Mouse (Mus musculus) midbrain, embryonic 15.5 days (tissue): ENCODE results near the gene Shkbp1. TPM values are rescaled to one million over a fixed set of nuclear protein-coding genes. Genes with fewer than 3 reads are reported as not detected.

Source experiments
- ATAC-seq: fragments of 200-750 bp; cut with Nextera tagmentation; replicated peaks from 2 replicates; pipeline ENCODE4 v1.8.0; 2017; ENCODE audit warnings: moderate TSS enrichment
- H3K27ac ChIP-seq: fragments of 300-500 bp; sonication (generic); 2 replicates; pipeline ENCODE4 v1.5.1; 2015; ENCODE audit warnings: mild to moderate bottlenecking, inconsistent platforms
- H3K27me3 ChIP-seq: fragments of 300-500 bp; sonication (generic); replicated peaks from 2 replicates; pipeline ENCODE4 v1.6.1; 2015; ENCODE audit warnings: inconsistent platforms
- H3K36me3 ChIP-seq: fragments of 300-500 bp; sonication (generic); replicated peaks from 2 replicates; pipeline ENCODE4 v1.6.1; 2015; ENCODE audit warnings: inconsistent platforms
- H3K4me1 ChIP-seq: fragments of 300-500 bp; sonication (generic); 2 replicates; pipeline ENCODE4 v1.6.1; 2015; ENCODE audit warnings: inconsistent platforms
- H3K4me2 ChIP-seq: fragments of 300-500 bp; sonication (generic); 2 replicates; pipeline ENCODE4 v1.6.1; 2015; ENCODE audit warnings: inconsistent platforms, mild to moderate bottlenecking, moderate library complexity
- H3K4me3 ChIP-seq: fragments of 300-500 bp; sonication (generic); 2 replicates; pipeline ENCODE4 v1.5.1; 2015; ENCODE audit warnings: mild to moderate bottlenecking, inconsistent platforms
- H3K9ac ChIP-seq: fragments of 300-500 bp; sonication (generic); 2 replicates; pipeline ENCODE4 v1.6.1; 2015; ENCODE audit warnings: mild to moderate bottlenecking, inconsistent platforms
- H3K9me3 ChIP-seq: fragments of 300-500 bp; sonication (generic); 2 replicates; pipeline ENCODE4 v1.6.1; 2016; ENCODE audit warnings: inconsistent platforms
- WGBS: fragments of 180-500 bp; shearing (Covaris S2); methylation state at CpG from one replicate; pipeline ENCODE4 v1.1.7; 2015; ENCODE audit warnings: mixed read lengths; 5-methylcytosine and 5-hydroxymethylcytosine counted together
- polyA plus RNA-seq: library from polyadenylated mRNA; unstranded; fragments of >200 nt; fragmentation: Nextera tagmentation; extraction: Ambion mirVana; gene quantifications from 2 replicates; pipeline ENCODE4 v1.2.1, GENCODE M21; 2015

Shkbp1 gene
- polyA plus RNA-seq, 1 experiment from 2014 or later = 64.7 TPM

DNA sequence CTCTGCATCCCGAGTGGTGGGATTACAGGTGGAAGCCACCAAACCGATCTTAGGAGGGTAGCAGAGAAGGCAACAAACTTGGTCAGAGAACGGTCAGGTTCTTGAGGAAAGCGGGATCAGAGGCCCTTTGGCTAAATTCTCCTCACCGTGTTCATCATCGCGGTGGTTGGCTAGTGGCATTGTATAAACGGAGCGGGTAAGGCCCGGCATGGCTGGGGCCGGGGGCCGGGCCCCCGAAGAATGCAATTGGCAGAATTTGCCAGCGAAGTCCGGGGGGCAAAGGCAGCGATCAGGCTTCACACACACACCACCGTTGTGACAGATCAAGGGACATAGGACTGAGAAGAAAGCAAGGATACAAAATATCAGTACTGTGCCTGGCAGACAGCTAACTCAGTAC, 25.8 kb downstream of the Shkbp1 start:
- H3K9me3 ChIP-seq = no peaks in the 10 kb centered on the region
- H3K4me3 ChIP-seq = no peak overlapping the region
- H3K36me3 ChIP-seq = no peaks in the 10 kb centered on the region
- no peak for ATAC-seq
- H3K9ac ChIP-seq = no peak overlapping the region
- H3K27ac ChIP-seq = no peak overlapping the region
- H3K4me2 ChIP-seq = no peak overlapping the region
- H3K27me3 ChIP-seq = peaks cover 97% of the 10 kb centered on the region
- peaks cover 59% of the 10 kb centered on the region for H3K4me1 ChIP-seq
- 23% methylated on average over 17 of the region's 17 CpGs for WGBS

DNA sequence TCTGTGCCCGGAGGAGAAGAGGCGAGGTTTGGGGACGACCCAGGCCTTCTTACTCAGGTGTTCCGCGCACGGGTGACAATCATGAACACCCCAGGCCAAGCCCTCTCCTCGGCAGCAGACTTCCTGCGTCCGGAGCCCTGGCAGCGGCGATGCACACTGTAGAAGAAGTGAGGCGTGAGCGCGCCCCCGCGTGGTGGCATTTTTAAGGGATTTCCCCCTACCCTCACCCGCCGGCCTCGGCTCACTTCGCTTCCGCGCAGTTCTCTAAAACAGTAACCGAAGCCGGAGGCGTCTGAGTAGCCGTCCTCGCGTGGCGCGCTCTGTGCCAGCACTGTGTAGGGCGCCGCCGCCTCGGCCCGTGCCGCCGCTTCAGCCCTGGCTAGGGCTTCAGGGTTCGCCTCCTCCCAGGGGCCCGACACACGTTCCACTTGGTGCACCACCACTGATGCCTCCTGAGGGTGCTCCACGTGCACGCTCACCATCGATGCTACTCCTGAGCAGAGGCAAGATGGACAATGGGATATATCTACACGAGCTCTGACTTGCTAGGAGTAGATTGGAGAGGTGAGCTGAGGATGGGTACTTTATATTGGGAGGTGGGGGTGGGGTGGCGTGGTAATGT, 26.4 kb downstream of the Shkbp1 start:
- Histone ChIP-seq H3K4me2 (peak overlapping the region; percentile 35), H3K4me3 (peak overlapping the region; percentile 16), H3K9ac (no peak overlapping the region), H3K36me3 (no peaks in the 10 kb centered on the region), H3K27ac (no peak overlapping the region), H3K9me3 (no peaks in the 10 kb centered on the region), H3K4me1 (peaks cover 59% of the 10 kb centered on the region), H3K27me3 (peaks cover 97% of the 10 kb centered on the region)
- WGBS = 3% methylated on average over 45 of the region's 45 CpGs
- ATAC-seq = 0 out of 2 replicates have a peak, but pooled peaks have one; percentile 13

DNA sequence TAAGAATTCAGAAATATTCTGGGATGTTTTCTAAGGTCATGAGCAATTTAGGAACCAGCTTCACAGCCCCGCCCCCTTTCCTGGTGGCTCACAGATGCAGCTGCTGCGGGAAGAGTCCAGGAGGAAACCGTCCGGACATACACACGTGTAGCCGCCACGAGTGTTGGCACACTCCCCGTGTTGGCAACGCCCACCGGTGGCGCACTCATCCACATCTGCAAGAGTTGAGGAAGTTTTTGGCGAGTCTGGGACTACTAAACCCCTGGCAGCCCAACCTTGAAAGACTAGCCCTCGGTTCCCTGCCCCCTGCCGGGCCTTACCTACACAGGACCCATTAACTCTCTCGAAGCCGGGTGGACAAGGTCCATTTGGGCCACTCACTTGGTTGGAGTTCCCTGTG, 27.2 kb downstream of the Shkbp1 start:
- WGBS = 41% methylated on average over 16 of the region's 16 CpGs
- H3K27ac ChIP-seq = no peak overlapping the region
- H3K9ac ChIP-seq = no peak overlapping the region
- no peak for ATAC-seq
- no peaks in the 10 kb centered on the region for H3K9me3 ChIP-seq
- H3K4me2 ChIP-seq = no peak overlapping the region
- H3K4me1 ChIP-seq = peaks cover 51% of the 10 kb centered on the region
- no peaks in the 10 kb centered on the region for H3K36me3 ChIP-seq
- H3K4me3 ChIP-seq = no peak overlapping the region
- H3K27me3 ChIP-seq = peaks cover 91% of the 10 kb centered on the region

DNA sequence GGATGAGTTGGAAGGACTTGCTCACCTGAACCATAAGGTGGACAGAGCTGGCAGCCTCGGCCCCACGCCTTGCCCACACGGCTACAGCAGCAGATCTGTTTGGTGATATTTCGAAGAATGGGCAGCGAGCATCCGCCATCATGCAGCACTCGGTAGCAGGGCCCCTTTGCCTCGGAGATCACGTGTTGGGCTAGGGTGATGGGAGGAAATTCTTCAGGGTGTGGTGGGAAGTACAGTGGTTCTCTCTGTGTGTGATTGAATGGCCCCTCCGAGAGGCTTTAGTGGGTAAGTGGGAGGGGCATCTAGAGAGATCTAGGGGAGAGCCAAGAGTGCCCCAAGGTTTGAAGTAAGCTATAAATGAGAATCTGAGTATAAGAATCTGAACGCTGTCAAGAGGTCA, 27.7 kb downstream of the Shkbp1 start:
- H3K4me2 ChIP-seq = no peak overlapping the region
- H3K9ac ChIP-seq = no peak overlapping the region
- ATAC-seq = no peak
- no peaks in the 10 kb centered on the region for H3K9me3 ChIP-seq
- H3K27me3 ChIP-seq = peaks cover 86% of the 10 kb centered on the region
- peaks cover 46% of the 10 kb centered on the region for H3K4me1 ChIP-seq
- no peaks in the 10 kb centered on the region for H3K36me3 ChIP-seq
- H3K27ac ChIP-seq = no peak overlapping the region
- no peak overlapping the region for H3K4me3 ChIP-seq
- WGBS = 89% methylated on average over 11 of the region's 11 CpGs

DNA sequence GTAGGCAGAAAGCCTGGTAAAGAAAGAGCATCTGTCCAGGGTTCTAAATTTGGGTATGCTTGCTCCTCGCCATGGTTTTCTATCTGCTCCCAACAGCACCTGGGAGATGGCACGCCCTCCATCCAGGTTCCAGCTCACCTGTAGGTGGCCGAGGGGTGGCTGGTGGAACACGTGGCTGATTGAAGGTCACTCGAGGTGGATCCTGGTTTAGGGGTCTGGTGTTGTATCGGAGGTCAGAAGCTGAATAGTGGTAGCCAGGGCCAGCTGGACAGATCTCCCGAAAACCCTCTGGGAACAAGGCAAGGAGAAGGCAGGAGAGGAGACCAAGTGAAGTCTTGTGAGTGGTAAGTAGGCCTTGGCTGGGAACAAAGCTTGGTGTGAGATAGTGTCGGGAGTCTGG, 28.3 kb downstream of the Shkbp1 start:
- no peak for ATAC-seq
- Histone ChIP-seq H3K36me3 (no peaks in the 10 kb centered on the region), H3K27me3 (peaks cover 79% of the 10 kb centered on the region), H3K27ac (no peak overlapping the region), H3K4me3 (no peak overlapping the region), H3K4me1 (peaks cover 39% of the 10 kb centered on the region), H3K9ac (no peak overlapping the region), H3K4me2 (no peak overlapping the region), H3K9me3 (no peaks in the 10 kb centered on the region)
- 95% methylated on average over 8 of the region's 8 CpGs for WGBS

DNA sequence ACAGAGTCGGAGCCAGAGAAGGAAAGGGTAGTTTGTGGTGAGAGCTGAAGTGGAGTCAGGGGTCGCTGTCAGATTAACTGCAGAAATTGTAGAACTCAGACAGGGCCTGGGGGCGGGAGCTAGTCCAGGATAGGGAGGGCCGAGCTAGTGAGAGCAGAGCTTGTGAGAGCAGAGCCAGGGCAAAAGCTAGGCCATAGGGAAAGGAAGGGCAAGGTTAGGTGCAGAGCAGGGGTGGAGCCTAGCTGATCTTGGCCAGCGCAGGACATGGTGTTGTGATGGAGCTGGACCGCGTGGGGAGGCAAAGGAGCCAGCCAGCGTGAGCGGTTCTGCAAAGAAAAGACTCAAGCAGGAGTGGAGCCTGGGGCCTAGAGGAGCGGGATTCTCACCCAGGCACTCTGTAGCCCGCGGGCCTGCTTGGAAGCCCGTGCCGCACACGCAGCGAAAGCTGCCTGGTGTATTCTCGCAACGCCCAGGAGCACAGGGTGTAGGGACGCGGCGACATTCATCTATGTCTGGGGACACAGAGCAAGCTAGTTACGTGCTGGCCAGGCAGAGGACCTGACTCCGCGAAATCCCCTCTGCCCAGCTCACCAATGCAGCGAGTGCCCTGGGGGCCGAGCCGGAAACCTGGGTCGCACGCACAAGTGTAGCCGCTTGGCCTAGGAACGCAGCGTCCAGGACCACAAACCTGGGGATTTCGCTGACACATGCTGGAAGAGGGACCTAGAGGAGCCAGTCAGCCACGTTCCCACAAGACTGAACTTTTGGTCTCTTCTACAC, 29.5 kb downstream of the Shkbp1 start:
- 36% methylated on average over 34 of the region's 34 CpGs for WGBS
- Histone ChIP-seq H3K4me3 (no peak overlapping the region), H3K4me1 (peaks cover 30% of the 10 kb centered on the region), H3K9me3 (no peaks in the 10 kb centered on the region), H3K36me3 (no peaks in the 10 kb centered on the region), H3K9ac (no peak overlapping the region), H3K27ac (no peak overlapping the region), H3K27me3 (peaks cover 67% of the 10 kb centered on the region), H3K4me2 (no peak overlapping the region)
- ATAC-seq = 0 out of 2 replicates have a peak, but pooled peaks have one; percentile 31

DNA sequence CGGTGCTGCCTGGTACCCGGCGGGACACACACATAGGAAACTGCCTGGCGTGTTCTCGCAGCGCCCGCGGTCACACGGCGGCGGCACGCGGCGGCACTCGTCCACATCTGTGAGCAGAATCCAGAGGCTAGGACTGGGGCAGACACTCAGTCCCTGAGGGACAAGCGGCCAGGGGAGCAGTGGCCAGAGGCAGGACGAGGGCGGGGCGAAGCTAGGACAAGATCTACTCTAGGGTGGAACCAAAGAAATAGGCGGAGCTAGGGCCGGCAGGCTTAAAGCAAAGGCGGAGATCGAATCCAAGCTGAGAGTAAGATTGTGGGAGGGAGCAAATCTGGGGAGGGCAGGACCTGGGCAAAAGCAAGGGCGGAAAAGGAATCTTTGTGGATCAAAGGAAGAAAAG, 30.1 kb downstream of the Shkbp1 start:
- Histone ChIP-seq H3K9ac (no peak overlapping the region), H3K27me3 (peaks cover 61% of the 10 kb centered on the region), H3K36me3 (no peaks in the 10 kb centered on the region), H3K27ac (no peak overlapping the region), H3K4me3 (peak overlapping the region; percentile 21), H3K9me3 (no peaks in the 10 kb centered on the region), H3K4me2 (peak overlapping the region; percentile 32), H3K4me1 (peaks cover 24% of the 10 kb centered on the region)
- ATAC-seq = no peak
- WGBS = 1% methylated on average over 24 of the region's 24 CpGs

DNA sequence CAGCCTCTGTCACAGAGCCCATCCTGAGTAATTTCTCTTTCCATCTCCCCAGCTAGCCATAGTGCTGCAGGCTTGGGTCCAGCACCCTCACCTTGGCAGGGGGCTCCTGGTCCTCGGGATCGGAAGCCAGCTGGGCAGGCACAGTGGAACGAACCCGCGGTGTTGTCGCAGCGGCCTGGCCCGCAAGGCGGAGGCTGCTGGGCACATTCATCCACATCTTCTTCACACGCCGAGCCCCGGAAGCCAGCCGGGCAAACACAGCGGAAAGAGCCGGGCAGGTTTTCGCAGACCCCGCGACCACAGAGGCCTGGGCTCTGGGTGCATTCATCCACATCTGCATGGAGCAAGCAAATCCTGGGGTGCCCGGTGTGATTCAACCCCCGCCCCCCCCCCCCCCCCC, 30.9 kb downstream of the Shkbp1 start:
- ATAC-seq = no peak
- Histone ChIP-seq H3K4me1 (peaks cover 17% of the 10 kb centered on the region), H3K27ac (no peak overlapping the region), H3K4me2 (0 out of 2 replicates have a peak overlapping the region, but pooled peaks have one; percentile 8), H3K4me3 (no peak overlapping the region), H3K36me3 (no peaks in the 10 kb centered on the region), H3K9me3 (no peaks in the 10 kb centered on the region), H3K27me3 (peaks cover 53% of the 10 kb centered on the region), H3K9ac (no peak overlapping the region)
- 60% methylated on average over 18 of the region's 20 CpGs for WGBS

DNA sequence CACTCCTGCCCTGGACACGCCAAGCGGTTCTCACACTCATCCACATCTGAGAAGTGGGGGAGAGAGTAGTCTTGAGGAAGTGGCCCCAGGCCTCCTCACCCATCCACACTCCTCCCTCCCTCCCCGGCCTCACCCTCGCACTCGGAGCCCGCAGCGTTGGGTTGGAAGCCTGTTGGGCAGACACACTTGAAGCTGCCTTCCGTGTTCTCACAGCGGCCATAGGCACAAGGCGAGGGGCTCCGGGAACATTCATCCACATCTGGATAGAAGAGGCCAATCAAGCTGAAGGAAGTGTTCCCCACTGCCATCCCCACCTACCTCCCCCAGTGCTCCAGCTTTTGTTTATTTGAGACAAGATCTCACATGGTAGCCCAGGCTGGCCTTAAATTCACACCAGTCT, 31.7 kb downstream of the Shkbp1 start:
- H3K9me3 ChIP-seq = no peaks in the 10 kb centered on the region
- H3K9ac ChIP-seq = no peak overlapping the region
- WGBS = 93% methylated on average over 11 of the region's 11 CpGs
- H3K27me3 ChIP-seq = peaks cover 46% of the 10 kb centered on the region
- no peaks in the 10 kb centered on the region for H3K36me3 ChIP-seq
- ATAC-seq = no peak
- no peak overlapping the region for H3K4me3 ChIP-seq
- no peak overlapping the region for H3K27ac ChIP-seq
- no peak overlapping the region for H3K4me2 ChIP-seq
- peaks cover 12% of the 10 kb centered on the region for H3K4me1 ChIP-seq

DNA sequence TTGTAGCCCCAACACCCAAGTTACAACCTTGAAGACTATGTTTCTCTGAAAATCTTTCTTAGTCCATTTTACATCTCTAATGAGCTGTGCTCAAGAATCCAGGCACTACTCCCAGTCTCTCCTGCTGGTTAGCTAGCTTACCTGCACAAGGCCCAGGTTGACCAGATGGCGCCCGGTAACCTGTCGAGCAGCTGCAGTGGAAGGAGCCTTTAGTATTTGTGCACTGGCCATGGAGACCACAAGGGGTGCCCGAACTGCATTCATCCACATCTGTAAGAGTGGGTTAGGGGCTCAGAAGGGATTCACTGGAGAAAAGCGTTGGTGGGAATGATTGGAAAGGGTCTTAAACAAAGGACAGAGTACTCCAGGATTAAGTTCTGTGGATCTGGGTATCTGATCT, 32.8 kb downstream of the Shkbp1 start:
- Histone ChIP-seq H3K4me1 (peaks cover 11% of the 10 kb centered on the region), H3K4me2 (no peak overlapping the region), H3K9me3 (no peaks in the 10 kb centered on the region), H3K9ac (no peak overlapping the region), H3K36me3 (no peaks in the 10 kb centered on the region), H3K27me3 (peaks cover 34% of the 10 kb centered on the region), H3K27ac (no peak overlapping the region), H3K4me3 (no peak overlapping the region)
- no peak for ATAC-seq
- WGBS = 83% methylated on average over 5 of the region's 5 CpGs

DNA sequence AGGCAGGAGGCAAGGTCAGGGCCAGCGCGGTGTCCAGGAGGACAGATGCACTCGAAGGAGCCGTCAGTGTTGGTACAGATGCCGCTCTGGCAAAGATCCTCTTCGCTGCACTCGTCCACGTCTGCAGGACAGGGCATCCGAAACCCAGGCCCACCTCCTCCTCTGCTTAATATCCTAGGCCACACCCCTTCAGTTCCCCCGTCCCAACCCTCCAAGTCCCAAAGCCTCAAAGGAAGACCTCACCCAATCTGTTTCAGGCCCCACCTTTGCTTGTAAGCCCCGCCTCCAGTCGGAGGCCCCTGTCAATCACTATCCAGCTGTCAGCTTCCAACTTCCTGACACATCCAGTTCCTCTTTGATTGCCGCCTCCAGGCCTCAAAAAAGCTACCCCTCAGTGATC, 33.5 kb downstream of the Shkbp1 start:
- no peak overlapping the region for H3K4me2 ChIP-seq
- WGBS = 25% methylated on average over 13 of the region's 13 CpGs
- H3K4me3 ChIP-seq = no peak overlapping the region
- peaks cover 11% of the 10 kb centered on the region for H3K4me1 ChIP-seq
- H3K9me3 ChIP-seq = no peaks in the 10 kb centered on the region
- H3K27ac ChIP-seq = no peak overlapping the region
- no peak overlapping the region for H3K9ac ChIP-seq
- ATAC-seq = no peak
- no peaks in the 10 kb centered on the region for H3K36me3 ChIP-seq
- H3K27me3 ChIP-seq = peaks cover 27% of the 10 kb centered on the region

DNA sequence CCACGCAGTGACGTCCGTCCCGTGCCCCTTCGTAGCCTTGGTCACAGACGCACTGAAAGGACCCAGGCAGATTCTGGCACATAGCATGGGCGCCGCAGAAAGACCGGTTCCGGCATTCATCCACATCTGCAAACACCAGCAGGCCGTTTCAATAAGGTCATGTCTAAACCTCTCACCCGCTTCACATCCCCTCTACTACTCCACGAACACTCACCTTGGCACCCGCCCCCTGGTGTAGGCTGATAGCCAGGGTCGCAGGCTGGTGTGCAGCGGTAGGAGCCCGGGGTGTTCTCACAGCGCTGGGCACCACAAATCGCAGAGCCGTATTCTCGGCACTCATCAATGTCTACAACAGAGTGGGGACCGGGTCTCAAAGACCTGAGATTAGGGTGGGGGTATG, 36.4 kb downstream of the Shkbp1 start:
- Histone ChIP-seq H3K27me3 (peaks cover 1% of the 10 kb centered on the region; the same call in 1 of the 2 replicates), H3K9me3 (no peaks in the 10 kb centered on the region), H3K4me2 (no peak overlapping the region), H3K4me3 (no peak overlapping the region), H3K36me3 (no peaks in the 10 kb centered on the region), H3K9ac (no peak overlapping the region), H3K27ac (no peak overlapping the region), H3K4me1 (no peaks in the 10 kb centered on the region)
- no peak for ATAC-seq
- 91% methylated on average over 22 of the region's 22 CpGs for WGBS

DNA sequence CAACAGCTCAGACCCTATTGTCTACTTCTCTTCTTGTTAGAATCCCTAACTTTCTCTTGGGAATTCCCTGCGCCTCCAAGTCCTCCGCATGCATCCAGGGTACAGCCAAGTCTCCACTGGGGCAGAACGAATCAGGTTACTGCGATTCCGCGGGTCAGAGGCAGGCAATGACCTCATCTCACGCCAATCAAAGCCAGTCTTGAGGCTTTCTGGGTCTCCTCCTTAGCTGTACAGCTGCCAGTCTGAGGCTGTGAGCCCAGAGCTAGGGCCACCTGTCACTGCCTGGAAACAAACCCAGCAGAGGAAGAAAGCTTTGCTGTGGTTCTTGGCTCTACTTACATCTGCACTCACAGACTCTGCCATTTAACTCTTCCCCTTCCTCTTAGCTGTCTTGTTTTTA, 39.9 kb downstream of the Shkbp1 start:
- 13% methylated on average over 7 of the region's 7 CpGs for WGBS
- no peaks in the 10 kb centered on the region for H3K4me1 ChIP-seq
- H3K4me2 ChIP-seq = no peak overlapping the region
- no peak overlapping the region for H3K27ac ChIP-seq
- 0 out of 2 replicates have a peak, but pooled peaks have one; percentile 33 for ATAC-seq
- H3K4me3 ChIP-seq = no peak overlapping the region
- no peaks in the 10 kb centered on the region for H3K36me3 ChIP-seq
- no peaks in the 10 kb centered on the region; the same call in 1 of the 2 replicates for H3K27me3 ChIP-seq
- 0 out of 2 replicates have a peak, but pooled peaks cover 4% of the 10 kb centered on the region for H3K9me3 ChIP-seq
- H3K9ac ChIP-seq = no peak overlapping the region
